Mouse (Mus musculus): ENCODE measurements around the gene Cep170b. TPM values are rescaled to one million over a fixed set of nuclear protein-coding genes. Genes with fewer than 3 reads are reported as not detected.
A peak's percentile ranks its signal among the peaks of the same experiment; 100 is the strongest.

The Cep170b gene
- total RNA-seq, 2 experiments from 2014 or later: 10.2 to 11.4 TPM

GRCm38 (mm10) chr12:112700522-112700921, 19.7 kb upstream of the Cep170b start:
- DNase-seq (ENCODE audit: low spot score in 2 of 2): no peak

GRCm38 (mm10) chr12:112702374-112703320, 17.6 kb upstream of the Cep170b start:
- no peak for DNase-seq (ENCODE audit: low spot score in 2 of 2)

GRCm38 (mm10) chr12:112706704-112707572, 13.3 kb upstream of the Cep170b start:
- peak; percentile 87 for DNase-seq (ENCODE audit: low spot score in 2 of 2)

- no peak for DNase-seq (ENCODE audit: low spot score in 2 of 2)
Observed at GRCm38 (mm10) chr12:112707573-112707869, 12.7 kb upstream of the Cep170b start.

GRCm38 (mm10) chr12:112713984-112714383, 6.3 kb upstream of the Cep170b start:
- DNase-seq (ENCODE audit: low spot score in 2 of 2): no peak

GRCm38 (mm10) chr12:112717140-112717539, 3.1 kb upstream of the Cep170b start:
- DNase-seq (ENCODE audit: low spot score in 2 of 2): peak in 1 of 2 experiments; percentile 49

- no peak for DNase-seq (ENCODE audit: low spot score in 2 of 2)
Observed at GRCm38 (mm10) chr12:112718995-112719394, 1.3 kb upstream of the Cep170b start.

- DNase-seq (ENCODE audit: low spot score in 2 of 2): no peak
Observed at GRCm38 (mm10) chr12:112720890-112721423, 702 bp downstream of the Cep170b start.

GRCm38 (mm10) chr12:112721424-112722239, 1.4 kb downstream of the Cep170b start:
- DNase-seq (ENCODE audit: low spot score in 2 of 2): no peak

- peak in 1 of 2 experiments; percentile 51 for DNase-seq (ENCODE audit: low spot score in 2 of 2)
Observed at GRCm38 (mm10) chr12:112722240-112723027, 2.2 kb downstream of the Cep170b start.

GRCm38 (mm10) chr12:112723028-112723330, 2.7 kb downstream of the Cep170b start:
- no peak for DNase-seq (ENCODE audit: low spot score in 2 of 2)

GRCm38 (mm10) chr12:112723445-112723844, 3.2 kb downstream of the Cep170b start:
- DNase-seq (ENCODE audit: low spot score in 2 of 2): no peak

GRCm38 (mm10) chr12:112724077-112724805, 4.0 kb downstream of the Cep170b start:
- peak in 1 of 2 experiments; percentile 70 for DNase-seq (ENCODE audit: low spot score in 2 of 2)

- DNase-seq (ENCODE audit: low spot score in 2 of 2): no peak
Observed at GRCm38 (mm10) chr12:112727801-112728200, 7.5 kb downstream of the Cep170b start.

- DNase-seq (ENCODE audit: low spot score in 2 of 2): no peak
Observed at GRCm38 (mm10) chr12:112730808-112731207, 10.6 kb downstream of the Cep170b start.

GRCm38 (mm10) chr12:112732591-112732990, 12.3 kb downstream of the Cep170b start:
- no peak for DNase-seq (ENCODE audit: low spot score in 2 of 2)

GRCm38 (mm10) chr12:112734108-112734820, 14.0 kb downstream of the Cep170b start:
- no peak for DNase-seq (ENCODE audit: low spot score in 2 of 2)

GRCm38 (mm10) chr12:112734881-112735655, 14.8 kb downstream of the Cep170b start:
- no peak for DNase-seq (ENCODE audit: low spot score in 2 of 2)

Measured in gastrocnemius, postnatal 4 days (tissue).